Comparison of ENCODE assay signal across 8 mouse cellular contexts in the genomic region with DNA sequence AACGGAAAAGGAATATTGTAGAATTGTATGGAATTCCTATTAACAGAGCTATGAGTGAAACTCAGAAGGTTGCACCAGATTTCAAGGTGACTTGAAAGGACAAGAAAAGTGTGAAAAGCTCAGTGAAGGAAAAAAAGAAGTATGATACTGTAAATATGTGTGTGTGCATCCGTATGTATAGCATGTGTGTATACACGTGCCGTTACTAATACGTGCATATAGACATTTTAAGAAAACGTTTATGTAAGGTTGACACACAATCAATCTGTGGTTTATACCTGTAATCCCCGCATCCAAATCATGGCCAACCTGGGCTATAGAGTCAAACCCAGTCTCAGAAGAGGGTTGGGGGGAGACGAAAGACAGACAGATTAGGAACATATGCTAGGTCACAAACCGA. TPM values are rescaled to one million over a fixed set of nuclear protein-coding genes. Genes with fewer than 3 reads are reported as not detected.
DNase-seq lines count a peak whose midpoint lies in the region; ATAC-seq and TF ChIP-seq lines count a peak whose summit lies in the region.

No protein-coding gene starts in this region.

- 21% methylated on average over 9 of the region's 9 CpGs for WGBS in heart, postnatal 0 days
- 22% methylated on average over 9 of the region's 9 CpGs for WGBS in bone marrow, adult 2 months
- 25% methylated on average over 9 of the region's 9 CpGs for WGBS in hindbrain, embryonic 14.5 days
- WGBS in midbrain, embryonic 13.5 days = 27% methylated on average over 9 of the region's 9 CpGs

- peak overlapping the region; percentile 85 for H3K9ac ChIP-seq in heart, postnatal 0 days (replicated peaks; ENCODE audit: low read depth, low read length)
- peak overlapping the region; percentile 98 for H3K9ac ChIP-seq in hindbrain, embryonic 14.5 days
- peak overlapping the region; percentile 95 for H3K9ac ChIP-seq in midbrain, embryonic 13.5 days (replicated peaks)

- no peaks in the 10 kb centered on the region for H3K27me3 ChIP-seq in heart, postnatal 0 days (ENCODE audit: control insufficient read depth, insufficient read depth, low read length)
- no peaks in the 10 kb centered on the region for H3K27me3 ChIP-seq in hindbrain, embryonic 14.5 days (ENCODE audit: control insufficient read depth, insufficient read depth, low read length)
- no peaks in the 10 kb centered on the region for H3K27me3 ChIP-seq in midbrain, embryonic 13.5 days

- DNase-seq in heart, postnatal 0 days (ENCODE audit: low spot score) = no peak
- DNase-seq in heart, postnatal 25 days (ENCODE audit: low spot score) = no peak
- no peak for DNase-seq in hindbrain, embryonic 14.5 days (ENCODE audit: low spot score)
- DNase-seq in right cerebral cortex, postnatal 36 days (ENCODE audit: low spot score in 2 of 2) = no peak
- no peak for DNase-seq in urinary bladder, adult 18-20 months (ENCODE audit: low spot score in 2 of 2)
- no peak for DNase-seq in cerebellum, adult 11-12 months

- peak overlapping the region; percentile 92 for H3K4me2 ChIP-seq in heart, postnatal 0 days (ENCODE audit: low read depth, low read length)
- H3K4me2 ChIP-seq in hindbrain, embryonic 14.5 days (replicated peaks) = peak overlapping the region; percentile 96
- H3K4me2 ChIP-seq in midbrain, embryonic 13.5 days (replicated peaks) = peak overlapping the region; percentile 81

- TF ChIP-seq CTCF in heart, postnatal 0 days (IDR thresholded peaks at IDR 0.05; ENCODE audit: low read depth) = no peak
- no peak for TF ChIP-seq CTCF in bone marrow, adult 2 months (IDR thresholded peaks at IDR 0.05; ENCODE audit: control insufficient read depth, insufficient read depth, low read length)

- peaks cover 14% of the 10 kb centered on the region for H3K4me1 ChIP-seq in heart, postnatal 0 days (ENCODE audit: control insufficient read depth, insufficient read depth)
- H3K4me1 ChIP-seq in bone marrow, adult 2 months (ENCODE audit: control insufficient read depth, insufficient read depth, low read length) = peaks cover 1% of the 10 kb centered on the region
- peaks cover 16% of the 10 kb centered on the region for H3K4me1 ChIP-seq in hindbrain, embryonic 14.5 days (replicated peaks; ENCODE audit: control insufficient read depth, insufficient read depth, low read length)
- peaks cover 28% of the 10 kb centered on the region for H3K4me1 ChIP-seq in midbrain, embryonic 13.5 days (replicated peaks)

- TF ChIP-seq POLR2A in bone marrow, adult 2 months (IDR thresholded peaks at IDR 0.05; ENCODE audit: borderline replicate concordance, control insufficient read depth, low read depth, low read length) = no peak

- intact Hi-C loops in heart, postnatal 25 days (cut with DNase I) = loop anchor here (2.0 kb wide), 1 partner anchor 66 kb away; a partner anchor contains a TSS

- H3K9me3 ChIP-seq in heart, postnatal 0 days (replicated peaks; ENCODE audit: control insufficient read depth, low read length) = no peaks in the 10 kb centered on the region
- no peaks in the 10 kb centered on the region for H3K9me3 ChIP-seq in hindbrain, embryonic 14.5 days (ENCODE audit: control insufficient read depth, low read length)
- no peaks in the 10 kb centered on the region for H3K9me3 ChIP-seq in midbrain, embryonic 13.5 days

- no peaks in the 10 kb centered on the region for H3K36me3 ChIP-seq in heart, postnatal 0 days (replicated peaks; ENCODE audit: control insufficient read depth, insufficient read depth, low read length)
- 0 out of 2 replicates have a peak, but pooled peaks cover 3% of the 10 kb centered on the region for H3K36me3 ChIP-seq in hindbrain, embryonic 14.5 days (replicated peaks; ENCODE audit: control insufficient read depth, insufficient read depth)
- H3K36me3 ChIP-seq in midbrain, embryonic 13.5 days = 0 out of 2 replicates have a peak, but pooled peaks cover 4% of the 10 kb centered on the region

- no peak for ATAC-seq in heart, postnatal 0 days (ENCODE audit: insufficient read depth, low read depth)
- peak; percentile 3; the same call in 1 of the 2 replicates for ATAC-seq in hindbrain, embryonic 14.5 days (ENCODE audit: low FRiP score)
- ATAC-seq in midbrain, embryonic 13.5 days = peak; percentile 32

- TF ChIP-seq EP300 in heart, postnatal 0 days (IDR thresholded peaks at IDR 0.05; ENCODE audit: low read depth) = no peak

- H3K27ac ChIP-seq in heart, postnatal 0 days (ENCODE audit: low read depth) = peak overlapping the region; percentile 98
- no peak overlapping the region for H3K27ac ChIP-seq in bone marrow, adult 2 months (ENCODE audit: control insufficient read depth, insufficient read depth, low read depth, low read length, poor library complexity)
- peak overlapping the region; percentile 97 for H3K27ac ChIP-seq in hindbrain, embryonic 14.5 days
- H3K27ac ChIP-seq in midbrain, embryonic 13.5 days = peak overlapping the region; percentile 94

- H3K4me3 ChIP-seq in heart, postnatal 0 days (ENCODE audit: low read depth, low read length) = peak overlapping the region; percentile 79
- H3K4me3 ChIP-seq in bone marrow, adult 2 months (replicated peaks; ENCODE audit: control insufficient read depth, low read depth, low read length) = peak overlapping the region; percentile 78
- H3K4me3 ChIP-seq in hindbrain, embryonic 14.5 days (replicated peaks; ENCODE audit: low read length) = peak overlapping the region; percentile 100
- peak overlapping the region; percentile 93 for H3K4me3 ChIP-seq in midbrain, embryonic 13.5 days (replicated peaks)

RNA-seq across cellular contexts. Expression of a gene that starts 0.4 kb away (rescaled TPM):
- 37.0 and 37.8 TPM in 2 replicates for total RNA-seq in heart, postnatal 0 days (2014; rRNA removed; ENCODE audit: low replicate concordance)
- polyA plus RNA-seq in heart, postnatal 0 days (2015; fragmentation: Nextera tagmentation; extraction: Ambion mirVana) = 25.0 and 29.2 TPM in 2 replicates
- 10 to 100 TPM; 59.3 to 59.6 TPM for total RNA-seq in heart, postnatal 25 days (2021)
- polyA plus RNA-seq in bone marrow, adult 2 months (2011; ENCODE audit: insufficient read depth, insufficient read length, low replicate concordance, missing spikeins) = 13.2 and 25.4 TPM in 2 replicates
- 57.0 and 57.7 TPM in 2 replicates for polyA plus RNA-seq in hindbrain, embryonic 14.5 days (2014; fragmentation: Nextera tagmentation; extraction: Ambion mirVana)
- 62.7 and 65.7 TPM in 2 replicates for polyA plus RNA-seq in midbrain, embryonic 13.5 days (2015; fragmentation: Nextera tagmentation; extraction: Ambion mirVana)

RNA-seq across cellular contexts. Expression of a gene that starts 0.7 kb away (rescaled TPM):
- total RNA-seq in heart, postnatal 0 days (2014; rRNA removed; ENCODE audit: low replicate concordance) = not detected in 2 replicates
- 0.30 and 0.41 TPM in 2 replicates for polyA plus RNA-seq in heart, postnatal 0 days (2015; fragmentation: Nextera tagmentation; extraction: Ambion mirVana)
- total RNA-seq in heart, postnatal 25 days (2021) = under 1 TPM in 1 of 2 experiments, not detected in 1; 0.17 TPM
- not detected in 2 replicates for polyA plus RNA-seq in bone marrow, adult 2 months (2011; ENCODE audit: insufficient read depth, insufficient read length, low replicate concordance, missing spikeins)
- polyA plus RNA-seq in hindbrain, embryonic 14.5 days (2014; fragmentation: Nextera tagmentation; extraction: Ambion mirVana) = 0.31 and 0.42 TPM in 2 replicates
- polyA plus RNA-seq in midbrain, embryonic 13.5 days (2015; fragmentation: Nextera tagmentation; extraction: Ambion mirVana) = 0.59 and 1.0 TPM in 2 replicates

RNA-seq across cellular contexts. Expression of a gene that starts 29.4 kb away (rescaled TPM):
- not detected in 2 replicates for total RNA-seq in heart, postnatal 0 days (2014; rRNA removed; ENCODE audit: low replicate concordance)
- 0.04 TPM in 1 of 2 replicates, not detected in the other for polyA plus RNA-seq in heart, postnatal 0 days (2015; fragmentation: Nextera tagmentation; extraction: Ambion mirVana)
- not detected for total RNA-seq in heart, postnatal 25 days (2021)
- not detected in 2 replicates for polyA plus RNA-seq in bone marrow, adult 2 months (2011; ENCODE audit: insufficient read depth, insufficient read length, low replicate concordance, missing spikeins)
- polyA plus RNA-seq in hindbrain, embryonic 14.5 days (2014; fragmentation: Nextera tagmentation; extraction: Ambion mirVana) = 0.04 and 0.14 TPM in 2 replicates
- polyA plus RNA-seq in midbrain, embryonic 13.5 days (2015; fragmentation: Nextera tagmentation; extraction: Ambion mirVana) = 0.05 TPM in 1 of 2 replicates, not detected in the other
